Mouse (Mus musculus): Measurements from ENCODE around the gene Zfr2. TPM values are rescaled to one million over a fixed set of nuclear protein-coding genes. Genes with fewer than 3 reads are reported as not detected.
A peak's percentile ranks its signal among the peaks of the same experiment; 100 is the strongest.

Gene Zfr2
- polyA plus RNA-seq, 1 experiment from 2014 or later: 8.8 TPM

DNA sequence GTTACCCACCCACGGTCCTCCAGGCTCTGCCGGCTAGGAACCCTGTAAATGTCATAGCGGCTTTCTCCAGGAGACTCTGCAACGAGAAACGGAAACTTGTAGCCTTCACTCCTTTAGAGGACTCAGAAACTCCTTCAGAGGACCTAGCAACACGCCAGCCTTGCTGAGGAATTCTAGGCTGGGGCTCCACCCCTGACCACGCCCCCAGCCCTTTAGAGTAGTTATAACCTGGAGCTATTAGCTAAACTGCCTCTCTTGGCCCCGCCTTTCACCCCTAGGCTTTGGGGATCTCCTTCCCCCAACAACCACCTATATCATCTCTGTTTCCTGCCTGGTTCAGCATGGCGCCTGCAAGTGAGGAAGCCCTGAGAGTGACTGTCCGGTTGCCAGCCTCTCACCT lies 46.5 kb downstream of the Zfr2 start:
- ATAC-seq (ENCODE audit: insufficient read depth, low FRiP score, low read depth): no peak

DNA sequence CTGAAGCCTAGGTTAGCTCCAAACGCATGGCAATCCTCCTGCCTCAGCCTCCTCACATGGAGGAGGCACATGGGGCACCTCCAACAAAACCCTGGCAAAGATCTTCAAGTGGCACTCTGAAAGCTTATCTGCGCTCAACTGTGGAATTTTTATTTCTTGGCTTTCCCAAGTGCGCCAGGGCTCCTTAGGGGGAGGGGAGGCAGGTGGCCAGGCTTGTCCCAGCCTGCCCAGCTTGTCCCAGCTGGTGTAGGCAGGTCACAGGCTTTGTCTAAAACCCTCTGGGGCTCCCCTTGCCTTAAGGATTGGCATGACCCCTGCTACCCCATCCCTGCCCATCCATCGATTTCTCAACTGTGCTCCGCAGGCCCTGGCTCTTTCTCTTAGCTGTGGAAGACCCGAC lies 51.2 kb downstream of the Zfr2 start:
- peaks cover 34% of the 10 kb centered on the region for H3K27me3 ChIP-seq (replicated peaks)
- H3K9me3 ChIP-seq: no peaks in the 10 kb centered on the region
- 45% methylated on average over 6 of the region's 6 CpGs for WGBS
- no peak overlapping the region; the same call in 1 of the 2 replicates for H3K27ac ChIP-seq
- H3K4me1 ChIP-seq: peaks cover 32% of the 10 kb centered on the region
- H3K4me2 ChIP-seq: peak overlapping the region; percentile 85
- H3K4me3 ChIP-seq (replicated peaks): peak overlapping the region; percentile 50; the same call in 1 of the 2 replicates
- H3K36me3 ChIP-seq: no peaks in the 10 kb centered on the region
- no peak for ATAC-seq (ENCODE audit: insufficient read depth, low FRiP score, low read depth)
- H3K9ac ChIP-seq: no peak overlapping the region

More for the DNA sequence above, 46.5 kb downstream of the Zfr2 start:
- Histone ChIP-seq H3K36me3 (no peaks in the 10 kb centered on the region), H3K9ac (no peak overlapping the region), H3K4me1 (peaks cover 8% of the 10 kb centered on the region; the same call in 1 of the 2 replicates), H3K9me3 (no peaks in the 10 kb centered on the region), H3K4me3 (replicated peaks) (no peak overlapping the region), H3K27me3 (replicated peaks) (peaks cover 25% of the 10 kb centered on the region), H3K4me2 (no peak overlapping the region), H3K27ac (no peak overlapping the region)
- 36% methylated on average over 10 of the region's 10 CpGs for WGBS

DNA sequence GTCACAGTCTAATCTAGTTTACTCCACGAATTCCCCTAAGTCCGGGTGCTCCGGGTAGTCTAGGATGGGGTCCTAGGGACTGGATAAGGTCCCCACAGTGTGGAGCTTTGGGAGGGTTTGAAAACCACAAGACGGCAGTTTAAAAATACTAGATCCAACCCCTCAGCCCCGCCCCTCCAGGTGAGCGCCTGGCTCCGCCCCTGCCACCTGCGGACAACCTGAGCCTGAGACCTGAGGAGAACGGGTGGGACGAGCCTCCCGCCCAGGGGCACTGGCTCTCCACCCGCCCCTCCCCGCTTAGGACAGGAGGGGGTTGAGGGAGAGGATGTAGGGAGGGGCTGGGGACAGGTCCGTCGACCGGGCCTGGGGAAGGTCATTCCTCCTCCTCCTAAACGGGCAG lies 51.8 kb downstream of the Zfr2 start:
- peak overlapping the region; percentile 85 for H3K4me2 ChIP-seq
- no peaks in the 10 kb centered on the region for H3K9me3 ChIP-seq
- WGBS: 8% methylated on average over 17 of the region's 17 CpGs
- H3K4me1 ChIP-seq: peaks cover 32% of the 10 kb centered on the region
- H3K9ac ChIP-seq: no peak overlapping the region
- peak; percentile 36; the same call in 1 of the 2 replicates for ATAC-seq (ENCODE audit: insufficient read depth, low FRiP score, low read depth)
- H3K4me3 ChIP-seq (replicated peaks): peak overlapping the region; percentile 50
- H3K27me3 ChIP-seq (replicated peaks): peaks cover 34% of the 10 kb centered on the region
- peak overlapping the region; percentile 69 for H3K27ac ChIP-seq
- H3K36me3 ChIP-seq: no peaks in the 10 kb centered on the region

GRCm38 (mm10) chr10:81285694-81286450 lies 52.9 kb downstream of the Zfr2 start:
- H3K36me3 ChIP-seq: no peaks in the 10 kb centered on the region

DNA sequence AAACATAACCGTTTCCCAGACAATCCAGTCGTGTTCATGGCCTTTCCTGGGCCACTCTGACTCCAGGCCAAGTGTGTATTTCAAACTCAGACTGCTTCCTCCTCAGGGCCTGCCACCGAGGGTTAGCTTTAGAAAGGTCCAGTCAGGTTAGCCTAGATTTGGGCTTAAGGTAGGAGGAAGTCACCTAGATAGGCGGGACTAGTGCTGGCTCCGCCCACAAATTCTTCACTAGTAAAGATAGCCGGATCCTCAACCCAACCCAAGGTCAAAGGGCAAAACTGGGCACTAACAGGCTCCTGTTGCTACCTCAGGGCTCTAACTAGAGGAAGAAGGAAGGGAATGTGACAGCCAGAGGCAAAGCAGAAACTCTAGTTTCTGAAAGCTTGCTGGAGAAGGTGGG lies 53.6 kb downstream of the Zfr2 start:
- Histone ChIP-seq H3K4me3 (replicated peaks) (no peak overlapping the region), H3K9me3 (no peaks in the 10 kb centered on the region), H3K4me2 (peak overlapping the region; percentile 85; the same call in 1 of the 2 replicates), H3K4me1 (peaks cover 44% of the 10 kb centered on the region), H3K9ac (no peak overlapping the region), H3K36me3 (no peaks in the 10 kb centered on the region), H3K27me3 (replicated peaks) (peaks cover 22% of the 10 kb centered on the region), H3K27ac (peak overlapping the region; percentile 74)
- WGBS: 33% methylated on average over 6 of the region's 6 CpGs
- ATAC-seq (ENCODE audit: insufficient read depth, low FRiP score, low read depth): no peak

More at GRCm38 (mm10) chr10:81285694-81286450, 52.9 kb downstream of the Zfr2 start:
- peak overlapping the region; percentile 50 for H3K4me3 ChIP-seq (replicated peaks)
- H3K27ac ChIP-seq: peak overlapping the region; percentile 74
- peaks cover 27% of the 10 kb centered on the region for H3K27me3 ChIP-seq (replicated peaks)
- ATAC-seq (ENCODE audit: insufficient read depth, low FRiP score, low read depth): peak; percentile 73
- H3K9me3 ChIP-seq: no peaks in the 10 kb centered on the region
- 2% methylated on average over 54 of the region's 54 CpGs for WGBS
- H3K4me2 ChIP-seq: peak overlapping the region; percentile 85
- peaks cover 40% of the 10 kb centered on the region for H3K4me1 ChIP-seq
- peak overlapping the region; percentile 23; the same call in 1 of the 2 replicates for H3K9ac ChIP-seq

GRCm38 (mm10) chr10:81287513-81288157 lies 54.7 kb downstream of the Zfr2 start:
- H3K9ac ChIP-seq: no peak overlapping the region
- H3K4me2 ChIP-seq: peak overlapping the region; percentile 10; the same call in 1 of the 2 replicates
- H3K9me3 ChIP-seq: no peaks in the 10 kb centered on the region
- H3K27ac ChIP-seq: peak overlapping the region; percentile 16; the same call in 1 of the 2 replicates
- peaks cover 49% of the 10 kb centered on the region for H3K4me1 ChIP-seq
- H3K36me3 ChIP-seq: no peaks in the 10 kb centered on the region
- no peak overlapping the region for H3K4me3 ChIP-seq (replicated peaks)
- no peak for ATAC-seq (ENCODE audit: insufficient read depth, low FRiP score, low read depth)
- 60% methylated on average over 8 of the region's 8 CpGs for WGBS
- peaks cover 22% of the 10 kb centered on the region for H3K27me3 ChIP-seq (replicated peaks)

GRCm38 (mm10) chr10:81288601-81289000 lies 55.6 kb downstream of the Zfr2 start:
- H3K9ac ChIP-seq: no peak overlapping the region
- H3K4me2 ChIP-seq: peak overlapping the region; percentile 27; the same call in 1 of the 2 replicates
- ATAC-seq (ENCODE audit: insufficient read depth, low FRiP score, low read depth): no peak
- peaks cover 50% of the 10 kb centered on the region for H3K4me1 ChIP-seq
- peaks cover 18% of the 10 kb centered on the region for H3K27me3 ChIP-seq (replicated peaks)
- no peak overlapping the region for H3K4me3 ChIP-seq (replicated peaks)
- WGBS: 31% methylated on average over 6 of the region's 6 CpGs
- H3K9me3 ChIP-seq: no peaks in the 10 kb centered on the region
- peak overlapping the region; percentile 16; the same call in 1 of the 2 replicates for H3K27ac ChIP-seq
- no peaks in the 10 kb centered on the region for H3K36me3 ChIP-seq

- 1% methylated on average over 7 of the region's 7 CpGs for WGBS
- Histone ChIP-seq H3K4me3 (replicated peaks) (peak overlapping the region; percentile 35), H3K27ac (peak overlapping the region; percentile 93; the same call in 1 of the 2 replicates), H3K9ac (no peak overlapping the region), H3K4me1 (peaks cover 51% of the 10 kb centered on the region), H3K27me3 (replicated peaks) (peaks cover 11% of the 10 kb centered on the region), H3K9me3 (no peaks in the 10 kb centered on the region), H3K36me3 (no peaks in the 10 kb centered on the region), H3K4me2 (peak overlapping the region; percentile 48)
- no peak for ATAC-seq (ENCODE audit: insufficient read depth, low FRiP score, low read depth)
Measured at GRCm38 (mm10) chr10:81289278-81289677, 56.3 kb downstream of the Zfr2 start.

DNA sequence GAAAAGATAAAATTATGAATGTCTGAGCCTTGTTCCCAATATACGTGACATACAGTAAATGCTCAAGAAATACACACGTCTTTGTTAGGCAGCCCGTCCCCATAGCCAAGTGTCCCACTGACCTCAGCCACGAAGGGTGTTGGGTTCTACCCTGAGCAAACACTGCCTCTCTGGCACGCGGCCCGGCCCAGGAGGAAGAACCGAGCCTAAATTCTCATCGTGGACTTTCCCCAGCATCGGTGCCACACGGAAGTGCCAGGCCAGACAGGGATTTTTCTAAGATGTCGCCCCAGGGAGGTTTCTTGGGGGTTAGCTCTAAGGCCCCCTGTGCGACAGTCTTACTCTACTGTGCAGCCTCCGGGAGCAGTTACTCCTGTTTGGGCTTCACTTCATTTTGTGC lies 56.9 kb downstream of the Zfr2 start:
- Histone ChIP-seq H3K4me1 (peaks cover 51% of the 10 kb centered on the region), H3K36me3 (no peaks in the 10 kb centered on the region), H3K4me3 (replicated peaks) (peak overlapping the region; percentile 35), H3K27ac (peak overlapping the region; percentile 93), H3K27me3 (replicated peaks) (peaks cover 6% of the 10 kb centered on the region), H3K9ac (peak overlapping the region; percentile 32; the same call in 1 of the 2 replicates), H3K9me3 (no peaks in the 10 kb centered on the region), H3K4me2 (peak overlapping the region; percentile 48)
- ATAC-seq (ENCODE audit: insufficient read depth, low FRiP score, low read depth): no peak
- WGBS: 48% methylated on average over 14 of the region's 14 CpGs

DNA sequence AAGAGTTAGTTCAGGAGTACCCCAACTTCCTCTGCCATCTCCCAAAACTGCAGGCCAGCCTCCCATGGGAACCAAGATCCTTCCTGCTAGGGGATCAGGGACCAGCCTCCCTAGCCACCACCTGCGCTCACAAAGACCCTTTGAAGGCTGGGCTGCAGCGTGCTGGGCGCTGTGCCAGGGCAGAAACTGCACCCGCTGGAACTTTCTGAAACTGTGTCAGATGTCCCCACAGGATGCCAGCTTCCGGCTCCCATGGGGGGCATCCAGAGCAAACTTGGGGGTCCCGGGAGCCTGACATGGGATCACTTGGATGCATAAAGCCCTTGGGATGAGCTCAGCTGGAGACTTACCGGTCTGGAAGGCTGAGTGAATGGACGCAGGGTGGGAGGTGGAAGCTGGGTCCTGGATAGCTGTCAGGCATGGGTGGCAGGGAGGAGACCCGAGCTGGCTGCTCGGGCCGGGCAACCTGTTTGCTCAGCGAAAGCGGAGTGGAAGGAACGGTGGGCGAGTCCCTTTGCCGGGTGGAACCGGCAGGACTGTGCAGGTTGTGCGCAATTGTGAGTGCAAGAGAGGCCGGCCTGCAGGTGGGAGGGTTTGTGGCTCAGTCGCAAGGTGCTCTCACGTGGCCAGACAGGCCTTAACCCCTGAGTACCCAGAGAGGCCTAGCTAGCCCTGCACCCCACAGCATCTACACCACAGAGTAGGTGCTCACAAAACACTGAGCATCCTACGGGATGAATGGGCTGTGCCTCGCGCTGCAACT lies 57.9 kb downstream of the Zfr2 start:
- Histone ChIP-seq H3K9ac (no peak overlapping the region), H3K4me2 (peak overlapping the region; percentile 48), H3K4me3 (replicated peaks) (peak overlapping the region; percentile 35), H3K9me3 (no peaks in the 10 kb centered on the region), H3K36me3 (no peaks in the 10 kb centered on the region), H3K4me1 (peaks cover 49% of the 10 kb centered on the region), H3K27ac (peak overlapping the region; percentile 93), H3K27me3 (replicated peaks) (no peaks in the 10 kb centered on the region; the same call in 1 of the 2 replicates)
- 0 out of 2 replicates have a peak, but pooled peaks have one; percentile 9 for ATAC-seq (ENCODE audit: insufficient read depth, low FRiP score, low read depth)
- 17% methylated on average over 24 of the region's 24 CpGs for WGBS

GRCm38 (mm10) chr10:81291511-81292104 lies 58.7 kb downstream of the Zfr2 start, which contains the start of gene Tjp3:
Gene Tjp3 (minus strand): TSS chr10:81291581.
- Histone ChIP-seq H3K4me1 (peaks cover 44% of the 10 kb centered on the region), H3K36me3 (no peaks in the 10 kb centered on the region), H3K27ac (peak within 1 kb of the TSS; percentile 93), H3K4me3 (replicated peaks) (peak within 1 kb of the TSS; percentile 35), H3K4me2 (peak within 1 kb of the TSS; percentile 91), H3K9ac (peak within 1 kb of the TSS; percentile 32; the same call in 1 of the 2 replicates), H3K27me3 (replicated peaks) (no peaks in the 10 kb centered on the region; the same call in 1 of the 2 replicates), H3K9me3 (no peaks in the 10 kb centered on the region)
- no peak for ATAC-seq (ENCODE audit: insufficient read depth, low FRiP score, low read depth)
- WGBS: 58% methylated on average over 9 of the region's 9 CpGs

Data from stomach, embryonic 15.5 days (tissue).